Mouse (Mus musculus) ovary, postnatal 14 days (tissue): ENCODE data around the gene Uvrag.

Source experiments
- DNase-seq: peaks from one replicate; pipeline ENCODE4 v3.0.0; 2022; ENCODE audit warnings: low spot score

Uvrag gene

GRCm38 (mm10) chr7:99140984-99141918 lies at the start of gene Uvrag:
TSS of gene Uvrag (minus strand) at chr7:99141141.
- DNase-seq, result peak; percentile 98

DNA sequence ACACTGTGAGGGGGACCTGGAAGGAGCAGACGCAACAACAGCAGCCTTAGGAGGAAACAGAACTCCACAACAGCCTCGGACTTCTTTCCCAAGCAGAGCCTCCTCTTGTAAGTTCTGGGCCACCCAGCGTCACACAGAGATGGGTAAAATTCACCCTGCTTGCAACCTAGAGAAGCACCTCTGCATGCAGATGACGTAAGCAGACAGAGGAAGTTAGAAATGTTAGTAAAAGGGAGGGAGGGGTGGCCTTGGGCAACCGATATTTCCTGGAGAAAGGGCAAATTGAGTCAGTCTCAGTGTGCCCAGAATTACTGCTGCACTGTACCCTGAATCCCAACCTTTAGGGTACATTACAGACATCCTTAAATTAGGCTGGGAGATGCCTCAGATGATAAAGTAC lies 48.9 kb upstream of the Uvrag start:
- DNase-seq, result no peak

- DNase-seq, result no peak
These were observed 47.7 kb upstream of the Uvrag start for GRCm38 (mm10) chr7:99188630-99189029.

GRCm38 (mm10) chr7:99187451-99187850 lies 46.5 kb upstream of the Uvrag start:
- no peak for DNase-seq

DNA sequence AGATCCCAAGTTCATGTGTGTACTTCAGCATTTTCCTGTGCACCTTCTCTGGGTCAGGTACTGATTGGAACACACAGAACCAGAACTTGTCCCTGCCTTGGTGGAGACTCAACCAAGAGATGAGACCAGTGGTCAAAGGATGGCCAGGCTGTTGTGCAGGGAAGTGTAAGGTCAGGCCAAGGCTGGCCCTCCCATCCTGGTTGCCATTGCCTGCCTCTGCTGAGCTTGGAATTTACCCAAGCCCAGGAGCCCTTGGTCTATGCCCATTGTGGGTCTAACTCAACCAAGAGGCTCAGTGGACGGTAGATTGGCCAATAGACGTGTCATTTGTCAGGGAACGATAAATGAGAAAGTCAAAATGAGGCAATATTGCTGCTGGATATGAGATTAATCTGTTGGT lies 44.5 kb upstream of the Uvrag start:
- no peak for DNase-seq

- no peak for DNase-seq
These were observed 42.8 kb upstream of the Uvrag start for GRCm38 (mm10) chr7:99183751-99184150.

- peak; percentile 94 for DNase-seq
These were observed 41.7 kb upstream of the Uvrag start, which contains the start of gene Dgat2 for GRCm38 (mm10) chr7:99182432-99183172. TSS of gene Dgat2 (minus strand) at chr7:99182719.

GRCm38 (mm10) chr7:99181619-99182431 lies 40.9 kb upstream of the Uvrag start:
- no peak for DNase-seq

DNA sequence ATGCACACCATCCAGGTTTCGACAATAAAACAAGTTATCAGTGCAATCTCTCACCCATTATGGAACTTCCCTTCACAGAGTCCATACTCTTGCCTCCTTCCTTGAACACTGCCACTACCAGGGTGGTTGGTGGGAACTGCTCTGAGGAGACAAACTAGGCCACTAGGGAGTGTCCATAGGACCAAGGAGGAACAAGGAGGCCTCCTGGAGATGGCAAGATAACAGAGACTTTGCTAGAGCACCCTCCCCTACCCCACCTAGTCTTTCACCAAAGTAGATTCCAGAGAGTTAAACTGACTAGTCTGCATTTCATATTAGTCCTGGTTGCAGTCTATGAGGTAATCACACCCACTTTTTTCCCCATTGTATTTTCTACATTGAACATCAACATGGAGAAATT lies 39.2 kb upstream of the Uvrag start:
- no peak for DNase-seq

DNA sequence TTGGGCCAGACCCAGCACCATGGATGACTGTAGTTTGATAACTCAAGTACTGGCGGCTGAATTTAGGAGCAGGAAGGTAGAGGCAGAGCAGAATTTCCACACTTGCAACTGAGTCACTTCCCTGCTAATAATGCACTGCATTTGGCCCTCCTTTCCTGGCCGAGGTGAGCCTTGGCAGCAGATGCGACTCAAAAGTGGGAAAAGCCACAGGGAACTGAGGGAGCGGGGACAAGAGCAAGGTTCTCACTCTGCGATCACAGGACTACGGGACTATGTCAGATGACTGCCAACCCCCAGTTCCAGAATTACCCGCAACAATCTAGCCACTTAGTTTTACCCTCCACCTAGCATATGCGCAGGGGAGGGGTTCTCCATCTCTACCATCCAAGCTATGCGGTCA lies 38.3 kb upstream of the Uvrag start:
- no peak for DNase-seq

DNA sequence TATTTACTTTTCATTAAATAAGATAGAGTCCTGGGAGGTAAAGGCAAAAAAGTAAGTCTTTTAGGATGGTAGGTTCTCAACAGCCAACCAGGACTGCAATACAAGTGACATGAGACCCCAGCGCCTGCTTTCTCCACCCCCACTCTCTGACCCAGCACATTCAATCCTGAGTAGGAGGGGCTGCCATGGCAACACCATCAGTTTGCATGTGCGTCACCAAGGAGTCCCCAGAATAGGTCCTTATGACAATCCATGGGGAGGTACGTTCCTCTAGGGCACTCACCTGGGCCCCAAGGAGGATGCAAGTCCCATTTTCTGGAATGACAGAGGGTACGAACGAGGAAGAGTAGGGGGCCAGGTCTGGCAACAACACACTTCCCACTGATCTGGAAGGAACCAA lies 36.4 kb upstream of the Uvrag start:
- DNase-seq, result no peak

DNA sequence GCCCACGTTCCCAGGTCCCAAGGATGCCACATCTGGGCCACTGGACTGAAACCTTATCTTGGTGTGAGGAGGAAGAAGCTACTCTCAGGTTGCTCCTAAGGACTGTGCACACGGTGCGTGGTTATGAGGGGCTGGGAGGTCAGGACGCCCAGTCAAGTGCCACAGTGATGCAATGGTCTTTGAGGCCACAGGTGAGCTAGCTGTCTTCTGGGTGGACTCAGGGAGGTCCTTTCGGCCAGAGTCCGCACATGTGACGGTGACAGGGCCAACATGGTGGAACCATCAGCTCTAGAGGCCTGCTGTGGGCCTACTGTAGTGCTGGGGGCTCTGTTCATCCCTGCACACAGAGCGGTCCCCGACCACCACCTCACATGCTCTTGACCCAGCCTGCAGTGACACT lies 34.7 kb upstream of the Uvrag start:
- DNase-seq, result no peak

DNA sequence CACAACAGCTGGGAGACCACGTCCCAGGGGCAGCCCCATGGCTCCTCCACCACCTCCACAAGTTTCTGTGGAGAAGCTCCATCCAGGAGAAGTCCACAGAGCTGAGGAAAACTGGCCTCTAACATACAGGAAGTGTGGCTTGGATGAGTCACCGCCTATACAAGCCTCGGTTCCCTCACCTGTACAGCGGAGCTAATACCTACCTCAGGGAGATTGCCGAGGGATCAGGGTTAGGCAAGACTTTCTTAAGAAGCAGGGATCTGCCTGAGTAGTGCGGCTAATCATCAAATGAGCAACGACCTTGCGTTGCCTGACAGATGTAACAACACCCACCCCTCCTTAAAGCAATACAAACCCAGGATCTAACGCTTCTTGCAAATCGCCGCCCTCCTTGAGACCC lies 34.2 kb upstream of the Uvrag start:
- no peak for DNase-seq

- DNase-seq, result no peak
These were observed 33.1 kb upstream of the Uvrag start for GRCm38 (mm10) chr7:99174006-99174405.

DNA sequence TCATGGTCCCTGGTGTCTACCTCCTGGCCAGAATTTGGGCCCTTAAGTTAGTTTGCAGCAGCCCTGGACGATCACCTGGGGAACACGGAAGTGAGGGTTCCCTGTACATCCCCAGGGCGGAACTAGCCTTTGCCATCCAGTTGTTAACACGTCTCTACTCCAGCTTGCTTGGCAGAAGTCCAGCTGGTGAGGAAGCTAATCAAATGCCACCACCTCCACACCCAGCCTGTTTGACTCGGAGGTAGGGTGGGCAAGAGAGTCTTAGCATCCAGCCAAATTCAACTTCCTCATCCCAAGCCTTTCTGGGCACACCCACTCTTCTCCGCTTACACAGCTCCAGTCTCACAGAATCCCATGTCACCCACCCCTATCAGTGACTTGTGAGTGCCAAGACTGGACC lies 32.0 kb upstream of the Uvrag start:
- DNase-seq, result no peak

DNA sequence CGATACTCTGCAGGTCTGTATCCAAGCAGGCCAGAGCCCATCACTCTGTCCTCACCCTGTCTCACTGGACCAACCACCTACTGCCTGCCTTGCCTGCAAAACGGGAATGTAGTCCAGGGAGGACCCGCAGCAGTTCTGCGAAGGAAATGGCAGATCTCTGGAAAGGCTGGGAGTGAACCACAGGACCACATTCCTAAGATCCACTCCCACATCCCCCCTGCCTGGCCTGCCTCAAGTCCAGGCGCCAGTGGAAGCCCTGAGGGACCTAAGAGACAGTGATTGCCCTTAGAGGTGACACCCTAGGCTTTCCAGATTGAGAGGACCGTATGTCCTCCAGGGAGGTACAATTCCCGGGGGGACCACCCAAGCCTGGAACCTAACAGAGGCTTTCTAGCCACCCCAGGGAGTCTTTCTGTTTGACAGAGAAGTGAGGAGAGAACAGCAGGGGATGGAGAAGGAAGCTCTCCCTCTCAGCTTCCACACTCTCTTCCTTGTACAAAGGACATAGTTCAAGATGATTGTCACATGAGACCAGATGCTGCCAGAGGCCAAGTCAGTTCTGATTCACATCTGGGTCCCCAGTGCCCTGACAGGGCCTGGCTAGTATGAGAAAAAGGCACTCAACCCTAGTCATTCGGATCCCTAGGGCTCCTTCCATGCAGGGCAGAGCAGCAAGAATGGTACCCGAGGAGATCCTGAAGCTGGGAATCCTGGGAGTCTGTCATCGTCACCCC lies 31.0 kb upstream of the Uvrag start:
- DNase-seq, result no peak

GRCm38 (mm10) chr7:99170519-99170918 lies 29.6 kb upstream of the Uvrag start:
- no peak for DNase-seq

DNA sequence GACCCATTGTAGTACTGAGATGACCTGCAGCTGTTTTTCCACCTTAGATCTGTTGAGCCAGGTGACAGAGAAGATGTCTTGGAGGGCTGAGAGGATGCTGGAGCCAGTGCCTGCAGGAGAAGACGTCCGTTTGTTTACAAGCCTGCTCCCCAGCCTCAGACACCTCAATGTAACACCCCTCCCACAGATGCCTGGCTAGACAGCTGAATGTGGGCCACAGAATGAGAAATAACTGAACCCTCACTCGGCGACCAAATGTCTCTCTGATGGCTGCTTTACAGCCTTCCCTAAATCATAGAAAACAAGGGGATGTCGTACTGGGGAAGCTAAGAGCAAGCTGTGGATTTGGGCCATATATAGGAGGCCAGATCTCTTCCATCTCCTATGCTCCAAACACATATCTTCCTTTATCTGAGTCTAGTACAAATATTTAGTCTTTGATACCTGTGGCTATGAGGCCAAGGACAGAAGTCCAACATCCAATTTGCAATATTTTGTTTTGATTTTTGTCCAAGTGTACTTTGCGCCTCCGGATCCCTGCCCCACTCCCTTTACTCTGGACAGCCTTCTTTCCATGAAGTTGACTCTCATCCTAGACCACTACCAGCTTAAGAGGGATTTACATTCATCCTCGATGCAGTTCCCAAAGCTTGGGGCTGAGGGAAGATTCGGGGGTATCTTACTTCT lies 28.9 kb upstream of the Uvrag start:
- no peak for DNase-seq

- no peak for DNase-seq
These were observed 27.8 kb upstream of the Uvrag start for GRCm38 (mm10) chr7:99168756-99169155.

GRCm38 (mm10) chr7:99167939-99168338 lies 27.0 kb upstream of the Uvrag start:
- DNase-seq, result no peak

DNA sequence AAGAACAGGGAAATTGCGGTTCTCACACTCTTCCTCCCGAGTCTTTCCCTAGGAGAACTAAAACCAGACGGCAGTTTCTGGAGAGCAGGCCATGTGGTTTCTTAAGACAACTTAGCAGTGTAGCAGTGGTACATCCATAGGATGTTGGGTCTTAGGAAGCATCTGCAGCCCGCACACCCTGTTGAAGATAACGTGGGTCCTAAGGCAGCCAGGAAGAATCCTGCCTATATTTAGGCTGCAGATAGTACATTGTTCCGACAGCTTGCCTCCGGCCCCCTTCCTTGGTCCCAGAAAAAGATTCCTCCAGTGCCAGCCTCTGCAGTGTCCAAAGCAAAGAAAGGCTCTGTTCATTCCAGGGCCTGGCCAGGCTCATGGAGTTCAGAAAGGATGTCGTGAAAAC lies 25.2 kb upstream of the Uvrag start:
- DNase-seq, result no peak
